8 mouse cellular contexts compared by ENCODE assay signal in genomic region chr6:3764230-3764764, GRCm38 (mm10). TPM values are rescaled to one million over a fixed set of nuclear protein-coding genes. Genes with fewer than 3 reads are reported as not detected.
DNase-seq lines count a peak whose midpoint lies in the region; ATAC-seq lines count a peak whose summit lies in the region.

Gene Calcr, minus strand, starts transcription at chr6:3764714.

- intact Hi-C loops in heart, postnatal 36 days (cut with DNase I) = no loop called here

- ATAC-seq in heart, embryonic 12.5 days (ENCODE audit: insufficient number of reproducible peaks, low FRiP score) = no peak
- no peak for ATAC-seq in intestine, embryonic 14.5 days (replicated peaks; ENCODE audit: low FRiP score, low TSS enrichment, low read depth)
- ATAC-seq in midbrain, embryonic 13.5 days = 0 out of 2 replicates have a peak, but pooled peaks have one; percentile 9
- no peak for ATAC-seq in monocyte, adult 5-6 weeks (replicated peaks; ENCODE audit: insufficient number of reproducible peaks, low FRiP score, low TSS enrichment, poor library complexity, severe bottlenecking)

- no peak for DNase-seq in heart, postnatal 36 days
- DNase-seq in ZHBTc4 (ENCODE audit: low read depth, low spot score) = peak; percentile 40
- DNase-seq in intestine, embryonic 14.5 days (ENCODE audit: low spot score) = peak; percentile 59
- DNase-seq in spleen, postnatal 14 days (ENCODE audit: low spot score in 2 of 2) = no peak
- no peak for DNase-seq in cerebellum, postnatal 25 days

- H3K9ac ChIP-seq in heart, embryonic 12.5 days = 0 out of 2 replicates have a peak within 1 kb of the TSS, but pooled peaks have one; percentile 16
- H3K9ac ChIP-seq in intestine, embryonic 14.5 days (ENCODE audit: low read length) = no peak within 1 kb of the TSS
- peak within 1 kb of the TSS; percentile 48 for H3K9ac ChIP-seq in midbrain, embryonic 13.5 days (replicated peaks)

- no peaks in the 10 kb centered on the region for H3K36me3 ChIP-seq in heart, embryonic 12.5 days
- H3K36me3 ChIP-seq in intestine, embryonic 14.5 days (ENCODE audit: control insufficient read depth, insufficient read depth, low read length) = no peaks in the 10 kb centered on the region
- H3K36me3 ChIP-seq in midbrain, embryonic 13.5 days = no peaks in the 10 kb centered on the region

- WGBS in heart, embryonic 12.5 days = 2% methylated on average over 12 of the region's 12 CpGs
- 4% methylated on average over 12 of the region's 12 CpGs for WGBS in intestine, embryonic 14.5 days
- WGBS in midbrain, embryonic 13.5 days = 3% methylated on average over 12 of the region's 12 CpGs

- H3K4me2 ChIP-seq in heart, embryonic 12.5 days = peak within 1 kb of the TSS; percentile 99
- peak within 1 kb of the TSS; percentile 80 for H3K4me2 ChIP-seq in intestine, embryonic 14.5 days (ENCODE audit: low read length)
- H3K4me2 ChIP-seq in midbrain, embryonic 13.5 days (replicated peaks) = peak within 1 kb of the TSS; percentile 99

- peaks cover 44% of the 10 kb centered on the region for H3K27me3 ChIP-seq in heart, embryonic 12.5 days (replicated peaks)
- peaks cover 52% of the 10 kb centered on the region for H3K27me3 ChIP-seq in intestine, embryonic 14.5 days (replicated peaks; ENCODE audit: control insufficient read depth, insufficient read depth, low read length)
- peaks cover 53% of the 10 kb centered on the region for H3K27me3 ChIP-seq in midbrain, embryonic 13.5 days

- H3K9me3 ChIP-seq in heart, embryonic 12.5 days (replicated peaks) = no peaks in the 10 kb centered on the region
- H3K9me3 ChIP-seq in intestine, embryonic 14.5 days (ENCODE audit: control insufficient read depth, low read length) = no peaks in the 10 kb centered on the region
- no peaks in the 10 kb centered on the region for H3K9me3 ChIP-seq in midbrain, embryonic 13.5 days

- no peak within 1 kb of the TSS for H3K27ac ChIP-seq in heart, embryonic 12.5 days (ENCODE audit: poor library complexity, severe bottlenecking)
- no peak within 1 kb of the TSS for H3K27ac ChIP-seq in intestine, embryonic 14.5 days (ENCODE audit: low read depth)
- H3K27ac ChIP-seq in midbrain, embryonic 13.5 days = no peak within 1 kb of the TSS

- H3K4me1 ChIP-seq in heart, embryonic 12.5 days (replicated peaks) = peaks cover 10% of the 10 kb centered on the region; the same call in 1 of the 2 replicates
- H3K4me1 ChIP-seq in intestine, embryonic 14.5 days (replicated peaks; ENCODE audit: control insufficient read depth, insufficient read depth, low read length) = peaks cover 3% of the 10 kb centered on the region; the same call in 1 of the 2 replicates
- peaks cover 12% of the 10 kb centered on the region for H3K4me1 ChIP-seq in midbrain, embryonic 13.5 days (replicated peaks)

- H3K4me3 ChIP-seq in heart, embryonic 12.5 days = peak within 1 kb of the TSS; percentile 59
- peak within 1 kb of the TSS; percentile 38 for H3K4me3 ChIP-seq in intestine, embryonic 14.5 days (ENCODE audit: low read depth, low read length)
- peak within 1 kb of the TSS; percentile 57 for H3K4me3 ChIP-seq in midbrain, embryonic 13.5 days (replicated peaks)

RNA-seq across cellular contexts. Expression of gene Calcr, which starts in this region (rescaled TPM):
- 0.60 and 0.74 TPM in 2 replicates for polyA plus RNA-seq in heart, embryonic 12.5 days (2016; fragmentation: Nextera tagmentation; extraction: Ambion mirVana)
- total RNA-seq in heart, postnatal 36 days (2021) = not detected
- polyA plus RNA-seq in intestine, embryonic 14.5 days (2014; fragmentation: Nextera tagmentation; extraction: Ambion mirVana) = 0.38 and 0.46 TPM in 2 replicates
- 4.4 and 7.3 TPM in 2 replicates for polyA plus RNA-seq in midbrain, embryonic 13.5 days (2015; fragmentation: Nextera tagmentation; extraction: Ambion mirVana)
- total RNA-seq in monocyte, adult 5-6 weeks (2017) = not detected in 3 replicates

Comparison
In these comparisons a context has a peak if more than half of its experiments do, and no peak if none do; other contexts are left out.
1. Peak in DNase-seq, H3K4me3 ChIP-seq and H3K4me2 ChIP-seq in intestine, embryonic 14.5 days; RNA of the gene not detected or under 1 TPM.